Mouse (Mus musculus): ENCODE measurements around the gene Cdc42ep1. TPM values are rescaled to one million over a fixed set of nuclear protein-coding genes. Genes with fewer than 3 reads are reported as not detected.
"Not testable (repeated sequence)": the region's sequence is repeated elsewhere in the genome, so short reads cannot be mapped to it uniquely, and the experiment has no call there.

The Cdc42ep1 gene
- polyA plus RNA-seq, 1 experiment from 2014 or later = 15.9 TPM

- WGBS = 32% methylated on average over 9 of the region's 9 CpGs
- H3K27ac ChIP-seq (ENCODE audit: low read depth, low read length) = no peak overlapping the region
- H3K4me1 ChIP-seq (ENCODE audit: control insufficient read depth, insufficient read depth, low read depth, low read length) = peaks cover 17% of the 10 kb centered on the region
These were observed 2.4 kb downstream of the Cdc42ep1 start for GRCm38 (mm10) chr15:78844791-78845190.

GRCm38 (mm10) chr15:78845321-78845720, 2.9 kb downstream of the Cdc42ep1 start:
- Histone ChIP-seq H3K9ac (ENCODE audit: low read depth, low read length) (no peak overlapping the region), H3K4me1 (ENCODE audit: control insufficient read depth, insufficient read depth, low read depth, low read length) (peaks cover 14% of the 10 kb centered on the region), H3K4me2 (ENCODE audit: low read length) (peak overlapping the region; percentile 35), H3K36me3 (ENCODE audit: control insufficient read depth, insufficient read depth, low read length) (no peaks in the 10 kb centered on the region), H3K9me3 (ENCODE audit: control insufficient read depth, low read length) (no peaks in the 10 kb centered on the region), H3K27me3 (replicated peaks; ENCODE audit: control insufficient read depth, insufficient read depth, low read length) (peaks cover 20% of the 10 kb centered on the region), H3K27ac (ENCODE audit: low read depth, low read length) (no peak overlapping the region), H3K4me3 (ENCODE audit: low read length) (no peak overlapping the region)
- ATAC-seq = no peak
- 63% methylated on average over 11 of the region's 11 CpGs for WGBS

More at GRCm38 (mm10) chr15:78844791-78845190, 2.4 kb downstream of the Cdc42ep1 start:
- Histone ChIP-seq H3K4me2 (ENCODE audit: low read length) (peak overlapping the region; percentile 75), H3K9me3 (ENCODE audit: control insufficient read depth, low read length) (no peaks in the 10 kb centered on the region), H3K9ac (ENCODE audit: low read depth, low read length) (no peak overlapping the region), H3K36me3 (ENCODE audit: control insufficient read depth, insufficient read depth, low read length) (no peaks in the 10 kb centered on the region), H3K27me3 (replicated peaks; ENCODE audit: control insufficient read depth, insufficient read depth, low read length) (peaks cover 20% of the 10 kb centered on the region), H3K4me3 (ENCODE audit: low read length) (no peak overlapping the region)
- no peak for ATAC-seq

GRCm38 (mm10) chr15:78845867-78846266, 3.4 kb downstream of the Cdc42ep1 start:
- Histone ChIP-seq H3K9ac (ENCODE audit: low read depth, low read length) (no peak overlapping the region), H3K4me2 (ENCODE audit: low read length) (no peak overlapping the region; the same call in 1 of the 2 replicates), H3K4me3 (ENCODE audit: low read length) (no peak overlapping the region), H3K9me3 (ENCODE audit: control insufficient read depth, low read length) (no peaks in the 10 kb centered on the region), H3K27me3 (replicated peaks; ENCODE audit: control insufficient read depth, insufficient read depth, low read length) (peaks cover 20% of the 10 kb centered on the region), H3K27ac (ENCODE audit: low read depth, low read length) (no peak overlapping the region), H3K4me1 (ENCODE audit: control insufficient read depth, insufficient read depth, low read depth, low read length) (peaks cover 14% of the 10 kb centered on the region), H3K36me3 (ENCODE audit: control insufficient read depth, insufficient read depth, low read length) (no peaks in the 10 kb centered on the region)
- WGBS = 70% methylated on average over 8 of the region's 8 CpGs
- ATAC-seq = no peak

- Histone ChIP-seq H3K36me3 (ENCODE audit: control insufficient read depth, insufficient read depth, low read length) (no peaks in the 10 kb centered on the region), H3K27me3 (replicated peaks; ENCODE audit: control insufficient read depth, insufficient read depth, low read length) (peaks cover 16% of the 10 kb centered on the region)
- WGBS = 67% methylated on average over 8 of the region's 8 CpGs
These were observed 3.9 kb downstream of the Cdc42ep1 start for GRCm38 (mm10) chr15:78846352-78846751.

GRCm38 (mm10) chr15:78846805-78847204, 4.4 kb downstream of the Cdc42ep1 start:
- not testable (repeated sequence) for H3K9me3 ChIP-seq (ENCODE audit: control insufficient read depth, low read length); H3K4me3 ChIP-seq (ENCODE audit: low read length); H3K4me2 ChIP-seq (ENCODE audit: low read length); H3K9ac ChIP-seq (ENCODE audit: low read depth, low read length); H3K27ac ChIP-seq (ENCODE audit: low read depth, low read length); H3K36me3 ChIP-seq (ENCODE audit: control insufficient read depth, insufficient read depth, low read length); ATAC-seq
- 83% methylated on average over 7 of the region's 7 CpGs for WGBS
- peaks cover 16% of the 10 kb centered on the region for H3K4me1 ChIP-seq (ENCODE audit: control insufficient read depth, insufficient read depth, low read depth, low read length)
- H3K27me3 ChIP-seq (replicated peaks; ENCODE audit: control insufficient read depth, insufficient read depth, low read length) = peaks cover 14% of the 10 kb centered on the region

More at GRCm38 (mm10) chr15:78846352-78846751, 3.9 kb downstream of the Cdc42ep1 start:
- ATAC-seq = no peak
- Histone ChIP-seq H3K9me3 (ENCODE audit: control insufficient read depth, low read length) (no peaks in the 10 kb centered on the region), H3K4me1 (ENCODE audit: control insufficient read depth, insufficient read depth, low read depth, low read length) (peaks cover 14% of the 10 kb centered on the region), H3K9ac (ENCODE audit: low read depth, low read length) (no peak overlapping the region), H3K4me2 (ENCODE audit: low read length) (no peak overlapping the region), H3K27ac (ENCODE audit: low read depth, low read length) (no peak overlapping the region), H3K4me3 (ENCODE audit: low read length) (no peak overlapping the region)

- Histone ChIP-seq H3K4me1 (ENCODE audit: control insufficient read depth, insufficient read depth, low read depth, low read length) (peaks cover 9% of the 10 kb centered on the region; the same call in 1 of the 2 replicates), H3K27me3 (replicated peaks; ENCODE audit: control insufficient read depth, insufficient read depth, low read length) (peaks cover 8% of the 10 kb centered on the region), H3K9ac (ENCODE audit: low read depth, low read length) (no peak overlapping the region), H3K9me3 (ENCODE audit: control insufficient read depth, low read length) (no peaks in the 10 kb centered on the region), H3K4me2 (ENCODE audit: low read length) (no peak overlapping the region), H3K4me3 (ENCODE audit: low read length) (no peak overlapping the region), H3K27ac (ENCODE audit: low read depth, low read length) (no peak overlapping the region), H3K36me3 (ENCODE audit: control insufficient read depth, insufficient read depth, low read length) (no peaks in the 10 kb centered on the region)
- 32% methylated on average over 5 of the region's 5 CpGs for WGBS
- no peak for ATAC-seq
These were observed 6.0 kb downstream of the Cdc42ep1 start for GRCm38 (mm10) chr15:78848467-78848866.

- no peaks in the 10 kb centered on the region for H3K36me3 ChIP-seq (ENCODE audit: control insufficient read depth, insufficient read depth, low read length)
- no peak overlapping the region for H3K4me3 ChIP-seq (ENCODE audit: low read length)
- H3K27ac ChIP-seq (ENCODE audit: low read depth, low read length) = no peak overlapping the region
- H3K9ac ChIP-seq (ENCODE audit: low read depth, low read length) = no peak overlapping the region
- H3K9me3 ChIP-seq (ENCODE audit: control insufficient read depth, low read length) = no peaks in the 10 kb centered on the region
- H3K27me3 ChIP-seq (replicated peaks; ENCODE audit: control insufficient read depth, insufficient read depth, low read length) = no peaks in the 10 kb centered on the region
- 85% methylated on average over 12 of the region's 12 CpGs for WGBS
- no peak overlapping the region for H3K4me2 ChIP-seq (ENCODE audit: low read length)
- no peak for ATAC-seq
- peaks cover 9% of the 10 kb centered on the region; the same call in 1 of the 2 replicates for H3K4me1 ChIP-seq (ENCODE audit: control insufficient read depth, insufficient read depth, low read depth, low read length)
These were observed 7.1 kb downstream of the Cdc42ep1 start for GRCm38 (mm10) chr15:78849485-78849884.

GRCm38 (mm10) chr15:78850059-78850824, 7.8 kb downstream of the Cdc42ep1 start:
- H3K27ac ChIP-seq (ENCODE audit: low read depth, low read length) = no peak overlapping the region
- ATAC-seq = no peak
- no peaks in the 10 kb centered on the region for H3K27me3 ChIP-seq (replicated peaks; ENCODE audit: control insufficient read depth, insufficient read depth, low read length)
- no peaks in the 10 kb centered on the region for H3K36me3 ChIP-seq (ENCODE audit: control insufficient read depth, insufficient read depth, low read length)
- H3K9me3 ChIP-seq (ENCODE audit: control insufficient read depth, low read length) = no peaks in the 10 kb centered on the region
- H3K4me2 ChIP-seq (ENCODE audit: low read length) = no peak overlapping the region
- no peak overlapping the region for H3K4me3 ChIP-seq (ENCODE audit: low read length)
- H3K9ac ChIP-seq (ENCODE audit: low read depth, low read length) = no peak overlapping the region
- peaks cover 5% of the 10 kb centered on the region; the same call in 1 of the 2 replicates for H3K4me1 ChIP-seq (ENCODE audit: control insufficient read depth, insufficient read depth, low read depth, low read length)
- 71% methylated on average over 15 of the region's 15 CpGs for WGBS

GRCm38 (mm10) chr15:78850944-78851343, 8.5 kb downstream of the Cdc42ep1 start:
- H3K27me3 ChIP-seq (replicated peaks; ENCODE audit: control insufficient read depth, insufficient read depth, low read length) = no peaks in the 10 kb centered on the region; the same call in 1 of the 2 replicates
- no peak overlapping the region for H3K4me2 ChIP-seq (ENCODE audit: low read length)
- H3K36me3 ChIP-seq (ENCODE audit: control insufficient read depth, insufficient read depth, low read length) = no peaks in the 10 kb centered on the region
- no peaks in the 10 kb centered on the region for H3K9me3 ChIP-seq (ENCODE audit: control insufficient read depth, low read length)
- H3K4me1 ChIP-seq (ENCODE audit: control insufficient read depth, insufficient read depth, low read depth, low read length) = peaks cover 2% of the 10 kb centered on the region; the same call in 1 of the 2 replicates
- no peak overlapping the region for H3K4me3 ChIP-seq (ENCODE audit: low read length)
- H3K9ac ChIP-seq (ENCODE audit: low read depth, low read length) = no peak overlapping the region
- WGBS = 81% methylated on average over 6 of the region's 6 CpGs
- no peak for ATAC-seq
- no peak overlapping the region for H3K27ac ChIP-seq (ENCODE audit: low read depth, low read length)
